Mouse (Mus musculus) lung, postnatal 0 days (tissue): Measurements from ENCODE around the gene Inf2. TPM values are rescaled to one million over a fixed set of nuclear protein-coding genes. Genes with fewer than 3 reads are reported as not detected.
A peak's percentile ranks its signal among the peaks of the same experiment; 100 is the strongest.

ENCODE experiments used
- ATAC-seq: fragments of 200-750 bp; cut with Nextera tagmentation; 2 replicates; pipeline ENCODE4 v1.8.0; 2017; ENCODE audit warnings: moderate library complexity
- DNase-seq: peaks from one replicate; pipeline ENCODE4 v3.0.0-alpha.2; 2016; ENCODE audit warnings: low spot score
- H3K27ac ChIP-seq: fragments of 300-500 bp; sonication (generic); 2 replicates; pipeline ENCODE4 v1.5.1; 2014; ENCODE audit warnings: antibody characterized with exemption, mild to moderate bottlenecking, low read length, mixed read lengths
- H3K27me3 ChIP-seq: fragments of 300-500 bp; sonication (generic); replicated peaks from 2 replicates; pipeline ENCODE4 v1.6.1; 2014; ENCODE audit warnings: low read length, mixed read lengths; ENCODE audit not compliant: insufficient read depth
- H3K36me3 ChIP-seq: fragments of 300-500 bp; sonication (generic); 2 replicates; pipeline ENCODE4 v1.6.1; 2014; ENCODE audit warnings: low read length, mixed read lengths; ENCODE audit not compliant: insufficient read depth
- H3K4me1 ChIP-seq: fragments of 300-500 bp; sonication (generic); 2 replicates; pipeline ENCODE4 v1.6.1; 2014; ENCODE audit warnings: antibody characterized with exemption, low read depth, low read length, mixed read lengths; ENCODE audit not compliant: insufficient read depth
- H3K4me2 ChIP-seq: fragments of 300-500 bp; sonication (generic); replicated peaks from 2 replicates; pipeline ENCODE4 v1.6.1; 2014; ENCODE audit warnings: low read depth, mild to moderate bottlenecking, low read length, moderate library complexity, mixed read lengths
- H3K4me3 ChIP-seq: fragments of 300-500 bp; sonication (generic); 2 replicates; pipeline ENCODE4 v1.5.1; 2014; ENCODE audit warnings: low read depth, low read length
- H3K9ac ChIP-seq: fragments of 300-500 bp; sonication (generic); replicated peaks from 2 replicates; pipeline ENCODE4 v1.6.1; 2014; ENCODE audit warnings: low read depth, mild to moderate bottlenecking
- H3K9me3 ChIP-seq: fragments of 300-500 bp; sonication (generic); 2 replicates; pipeline ENCODE4 v1.6.1; 2016; ENCODE audit warnings: low read length, mixed read lengths
- CTCF ChIP-seq: IDR thresholded peaks from 2 replicates; pipeline ENCODE4 v1.5.1; 2016; ENCODE audit warnings: antibody characterized with exemption, mild to moderate bottlenecking
- EP300 ChIP-seq: IDR thresholded peaks from 2 replicates; pipeline ENCODE4 v1.6.1; 2016; ENCODE audit warnings: antibody characterized with exemption, mild to moderate bottlenecking, control low read depth
- WGBS: fragments of 180-500 bp; shearing (Covaris S2); extraction: QIAGEN DNeasy Blood & Tissue Kit; methylation state at CpG from one replicate; pipeline ENCODE4 v1.1.7; 2014; 5-methylcytosine and 5-hydroxymethylcytosine counted together
- polyA plus RNA-seq: library from polyadenylated mRNA; unstranded; fragments of >200 nt; fragmentation: Nextera tagmentation; extraction: Ambion mirVana; gene quantifications from 2 replicates; pipeline ENCODE4 v1.2.1, GENCODE M21; 2015

Inf2 gene
- polyA plus RNA-seq, 1 experiment from 2014 or later: 5.2 TPM

DNA sequence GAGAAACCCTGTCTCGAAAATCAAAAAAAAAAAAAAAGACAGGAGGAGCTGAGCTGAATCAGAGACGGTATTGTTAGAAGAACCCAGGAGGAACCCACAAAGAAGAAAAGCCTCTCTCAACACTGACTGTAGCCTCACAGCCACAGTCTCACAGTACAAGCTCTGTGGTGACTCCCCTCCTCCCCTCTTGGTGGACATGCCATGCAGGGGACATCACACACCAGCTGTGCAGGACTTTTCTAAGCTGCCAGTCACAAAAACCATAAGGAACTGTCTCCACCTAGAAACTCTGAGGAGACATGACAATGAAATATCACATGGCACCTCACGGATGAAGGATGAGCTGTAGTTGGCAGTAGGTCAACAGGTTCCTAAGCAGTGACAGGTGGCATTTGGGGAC is 27.4 kb upstream of the Inf2 start:
- H3K27ac ChIP-seq: no peak overlapping the region
- WGBS: 63% methylated on average over 3 of the region's 3 CpGs
- no peaks in the 10 kb centered on the region for H3K4me1 ChIP-seq
- no peak overlapping the region for H3K4me3 ChIP-seq
- H3K9ac ChIP-seq: no peak overlapping the region
- H3K36me3 ChIP-seq: no peaks in the 10 kb centered on the region
- no peaks in the 10 kb centered on the region for H3K27me3 ChIP-seq
- H3K4me2 ChIP-seq: no peak overlapping the region
- no peaks in the 10 kb centered on the region for H3K9me3 ChIP-seq
- TF ChIP-seq EP300 (no peak), CTCF (no peak)
- ATAC-seq: no peak
- DNase-seq: no peak

DNA sequence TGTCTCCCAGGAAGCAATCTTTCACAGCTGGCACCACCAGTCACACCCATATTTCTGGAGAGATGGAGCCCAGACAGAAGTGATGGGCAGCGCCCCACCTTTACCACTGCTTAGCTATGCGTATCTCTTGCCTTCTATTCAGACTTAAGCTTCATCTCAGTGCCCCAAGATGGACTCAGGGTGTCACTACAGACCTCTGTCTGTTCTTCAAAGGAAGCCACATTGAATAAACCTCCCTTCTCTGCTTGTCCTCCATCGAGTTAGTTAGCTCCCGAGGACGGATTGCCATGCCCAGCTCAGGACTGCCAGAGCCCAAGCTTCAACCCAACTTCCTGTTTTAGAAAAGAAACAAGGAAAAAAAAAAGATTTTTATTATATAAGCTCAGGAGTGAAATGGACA is 26.1 kb upstream of the Inf2 start:
- TF ChIP-seq EP300 (no peak), CTCF (peak; percentile 17; the same call in 1 of the 2 replicates)

DNA sequence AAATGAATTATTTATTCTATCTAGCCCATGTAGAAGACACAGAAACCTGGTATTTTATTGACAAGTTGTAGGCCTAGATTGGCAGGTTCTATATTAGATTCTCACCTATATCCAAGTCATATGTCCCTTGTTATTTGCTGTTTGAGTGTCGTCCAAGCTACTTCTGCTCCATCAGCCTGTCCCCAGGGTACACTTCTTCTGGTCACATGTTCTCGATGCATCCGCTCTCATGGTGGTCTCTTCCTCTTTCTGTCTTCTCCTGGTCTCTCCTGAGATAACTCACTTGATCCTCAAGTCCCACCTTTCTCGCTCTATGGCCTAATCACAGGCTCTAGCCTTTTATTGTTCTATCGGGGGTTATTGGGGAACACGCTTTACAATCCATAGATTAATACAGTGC is 25.6 kb upstream of the Inf2 start:
- no peak overlapping the region for H3K9ac ChIP-seq
- no peaks in the 10 kb centered on the region for H3K9me3 ChIP-seq
- H3K27ac ChIP-seq: no peak overlapping the region
- H3K27me3 ChIP-seq: no peaks in the 10 kb centered on the region
- WGBS: 89% methylated on average over 6 of the region's 6 CpGs
- H3K4me2 ChIP-seq: no peak overlapping the region
- DNase-seq: no peak
- H3K4me3 ChIP-seq: no peak overlapping the region
- TF ChIP-seq EP300: no peak
- TF ChIP-seq CTCF: no peak
- ATAC-seq: no peak
- no peaks in the 10 kb centered on the region for H3K4me1 ChIP-seq
- no peaks in the 10 kb centered on the region for H3K36me3 ChIP-seq

More for the DNA sequence above, 26.1 kb upstream of the Inf2 start:
- Histone ChIP-seq H3K9ac (no peak overlapping the region), H3K27me3 (no peaks in the 10 kb centered on the region), H3K4me3 (no peak overlapping the region), H3K9me3 (no peaks in the 10 kb centered on the region), H3K4me2 (no peak overlapping the region), H3K4me1 (no peaks in the 10 kb centered on the region), H3K27ac (no peak overlapping the region), H3K36me3 (no peaks in the 10 kb centered on the region)
- 59% methylated on average over 5 of the region's 5 CpGs for WGBS
- ATAC-seq (no peak), DNase-seq (no peak)

DNA sequence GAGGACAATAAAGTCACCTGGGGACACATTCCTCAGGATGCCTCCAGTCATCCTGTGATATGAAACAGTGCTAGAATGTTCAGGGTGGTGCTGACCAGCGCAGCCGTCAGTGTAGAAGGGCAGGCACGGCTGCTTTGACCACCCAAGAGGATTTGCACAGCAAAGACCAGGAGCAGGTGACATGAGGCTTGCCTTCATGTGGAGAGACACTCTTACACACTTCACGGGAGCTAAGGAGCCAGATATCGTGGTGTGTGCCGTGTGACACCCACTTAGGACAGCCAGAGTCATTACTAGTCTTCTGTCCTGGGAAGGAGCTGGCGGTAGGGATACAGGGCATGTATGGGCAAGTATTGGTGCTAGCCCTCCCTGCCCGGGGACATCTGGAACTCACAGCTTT is 18.4 kb upstream of the Inf2 start:
- Histone ChIP-seq H3K4me1 (no peaks in the 10 kb centered on the region), H3K4me3 (no peak overlapping the region), H3K9me3 (no peaks in the 10 kb centered on the region), H3K27me3 (no peaks in the 10 kb centered on the region), H3K36me3 (no peaks in the 10 kb centered on the region), H3K27ac (no peak overlapping the region), H3K9ac (no peak overlapping the region), H3K4me2 (no peak overlapping the region)
- ATAC-seq (peak; percentile 65), DNase-seq (peak; percentile 54)
- 61% methylated on average over 8 of the region's 8 CpGs for WGBS
- TF ChIP-seq EP300 (no peak), CTCF (no peak)

DNA sequence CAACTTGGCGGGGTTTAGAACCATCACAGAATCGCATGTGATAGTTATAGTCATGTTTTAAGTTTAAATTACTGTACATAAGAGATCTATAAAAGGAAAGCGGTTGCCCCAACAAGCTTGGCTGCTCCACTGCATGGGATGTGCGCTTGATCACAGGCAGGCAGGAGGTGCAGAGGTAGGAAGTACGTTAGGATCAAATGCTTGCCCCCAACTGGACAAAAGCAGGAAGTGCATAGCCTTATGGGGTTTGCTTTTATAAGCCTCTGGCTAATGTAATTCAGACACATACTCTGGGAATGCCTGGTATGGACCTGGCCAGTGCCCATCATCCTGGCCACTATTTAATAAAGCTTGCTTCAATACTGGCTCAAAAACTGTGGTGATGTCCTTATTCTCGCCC is 17.5 kb upstream of the Inf2 start:
- Histone ChIP-seq H3K9ac (no peak overlapping the region), H3K27ac (no peak overlapping the region), H3K27me3 (no peaks in the 10 kb centered on the region), H3K4me2 (no peak overlapping the region), H3K36me3 (no peaks in the 10 kb centered on the region), H3K4me3 (no peak overlapping the region), H3K4me1 (peaks cover 5% of the 10 kb centered on the region; the same call in 1 of the 2 replicates), H3K9me3 (no peaks in the 10 kb centered on the region)
- ATAC-seq: no peak
- DNase-seq: no peak
- WGBS: 59% methylated on average over 6 of the region's 6 CpGs
- TF ChIP-seq CTCF: peak; percentile 59
- TF ChIP-seq EP300: no peak

DNA sequence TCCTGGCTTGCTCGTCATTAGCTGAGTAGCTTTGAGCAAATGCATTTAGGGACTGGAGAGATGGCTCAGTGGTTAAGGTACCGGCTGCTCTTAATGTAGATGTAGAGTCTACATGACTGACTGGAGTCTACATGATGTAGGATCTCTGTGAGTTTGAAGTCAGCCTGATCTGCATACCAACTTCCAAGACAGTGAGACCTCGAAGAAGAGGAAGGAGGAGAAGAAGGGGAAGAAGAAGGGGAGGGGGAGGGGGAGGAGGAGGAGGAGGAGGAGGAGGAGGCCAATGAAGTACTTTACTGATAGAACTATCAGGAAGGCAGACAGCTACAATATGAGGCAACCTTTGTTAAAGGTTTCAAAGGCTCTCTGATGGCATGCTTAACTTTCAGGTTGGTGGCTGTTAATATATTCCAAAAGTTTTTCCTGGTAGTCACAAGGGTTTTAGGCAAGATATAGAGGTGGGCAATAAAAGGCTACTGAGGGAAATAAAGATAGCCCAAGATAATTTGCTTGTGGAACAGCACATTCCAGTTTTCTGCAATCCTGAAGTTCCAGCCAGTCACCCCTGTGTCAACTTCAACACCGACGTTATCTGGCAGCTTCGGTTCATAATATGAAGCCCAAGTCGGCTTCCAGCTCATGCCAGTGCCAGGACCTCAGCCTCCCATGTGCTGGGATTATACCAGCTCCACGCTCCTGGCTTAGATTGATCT is 13.2 kb upstream of the Inf2 start:
- Histone ChIP-seq H3K4me1 (peaks cover 19% of the 10 kb centered on the region; the same call in 1 of the 2 replicates), H3K27ac (no peak overlapping the region), H3K9me3 (no peaks in the 10 kb centered on the region), H3K9ac (no peak overlapping the region), H3K27me3 (no peaks in the 10 kb centered on the region), H3K36me3 (no peaks in the 10 kb centered on the region), H3K4me3 (no peak overlapping the region), H3K4me2 (no peak overlapping the region)
- TF ChIP-seq EP300 (no peak), CTCF (no peak)
- no peak for DNase-seq
- no peak for ATAC-seq
- 55% methylated on average over 8 of the region's 8 CpGs for WGBS
